Mouse (Mus musculus): ENCODE results near the gene Med12l. TPM values are rescaled to one million over a fixed set of nuclear protein-coding genes. Genes with fewer than 3 reads are reported as not detected.
A peak's percentile ranks its signal among the peaks of the same experiment; 100 is the strongest.

The Med12l gene
- polyA plus RNA-seq, 1 experiment from 2014 or later: 2.9 TPM

DNA sequence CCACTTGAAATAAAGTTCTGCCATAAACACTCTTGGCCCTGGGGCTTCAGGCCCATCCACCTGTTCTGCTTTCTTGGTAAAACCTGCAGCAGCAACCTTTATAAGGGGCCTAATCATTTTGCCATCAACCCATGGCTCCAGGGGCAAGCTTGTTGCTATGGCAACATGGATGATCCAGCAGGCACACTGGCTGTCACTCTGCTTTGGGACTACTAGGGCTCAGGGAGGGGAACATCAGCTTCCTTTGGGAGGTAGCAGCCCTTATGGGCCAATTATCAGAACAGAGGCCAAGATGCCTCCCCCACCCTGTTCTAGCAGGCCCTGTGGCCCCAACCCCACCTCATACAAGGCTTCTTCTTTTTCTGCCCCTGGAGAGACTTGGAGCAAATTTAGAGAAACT lies 13.5 kb upstream of the Med12l start:
- Histone ChIP-seq H3K9ac (no peak overlapping the region), H3K36me3 (no peaks in the 10 kb centered on the region), H3K27ac (no peak overlapping the region), H3K4me1 (no peaks in the 10 kb centered on the region), H3K9me3 (no peaks in the 10 kb centered on the region), H3K4me3 (no peak overlapping the region), H3K4me2 (no peak overlapping the region), H3K27me3 (no peaks in the 10 kb centered on the region)
- no peak for ATAC-seq (ENCODE audit: insufficient number of reproducible peaks, insufficient read depth, low FRiP score, low TSS enrichment, low read depth)

DNA sequence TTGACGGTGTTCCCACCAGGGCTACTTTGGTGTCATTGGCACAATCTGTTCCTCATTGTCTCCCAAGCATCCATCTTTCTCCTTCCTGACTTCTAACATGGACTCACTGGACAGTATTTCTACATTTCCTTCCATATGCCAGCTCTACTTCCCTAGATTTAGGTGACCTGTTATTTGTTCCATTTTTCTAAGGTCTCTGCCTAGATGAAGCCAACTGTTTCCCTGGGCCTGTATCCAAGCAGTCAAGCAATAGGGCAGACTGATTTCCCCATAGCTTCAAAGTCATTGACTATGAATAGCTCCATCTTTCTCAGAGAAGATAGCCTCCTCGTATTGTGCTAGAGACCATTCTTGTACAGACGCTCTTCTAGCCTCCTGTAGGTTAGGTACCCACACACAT lies 12.0 kb upstream of the Med12l start:
- H3K27ac ChIP-seq: no peak overlapping the region
- H3K9me3 ChIP-seq: no peaks in the 10 kb centered on the region
- 89% methylated on average over 3 of the region's 3 CpGs for WGBS
- no peak for ATAC-seq (ENCODE audit: insufficient number of reproducible peaks, insufficient read depth, low FRiP score, low TSS enrichment, low read depth)
- no peaks in the 10 kb centered on the region for H3K4me1 ChIP-seq
- no peak overlapping the region for H3K4me2 ChIP-seq
- no peaks in the 10 kb centered on the region for H3K36me3 ChIP-seq
- H3K9ac ChIP-seq: no peak overlapping the region
- H3K4me3 ChIP-seq: no peak overlapping the region
- no peaks in the 10 kb centered on the region for H3K27me3 ChIP-seq

DNA sequence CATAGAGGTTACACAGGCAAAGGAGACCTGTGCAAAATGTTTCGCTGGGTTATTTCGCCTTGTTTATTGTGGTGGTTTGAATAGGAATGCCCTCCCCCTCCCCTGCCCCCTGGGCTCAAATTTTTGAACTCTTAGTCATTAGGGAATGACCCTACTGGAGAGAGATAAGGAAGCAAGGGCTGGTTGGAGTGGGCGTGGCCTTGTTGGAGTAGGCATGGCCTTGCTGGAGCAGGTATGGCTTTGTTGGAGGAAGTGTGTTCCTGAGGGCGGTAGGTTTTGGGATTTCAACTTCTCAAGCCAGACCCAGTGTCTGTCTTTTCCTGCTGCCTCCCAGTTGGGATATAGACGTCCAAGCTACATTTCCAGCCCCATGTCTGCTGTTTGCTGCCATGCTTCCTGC lies 1.9 kb upstream of the Med12l start:
- 66% methylated on average over 5 of the region's 5 CpGs for WGBS
- H3K4me1 ChIP-seq: peaks cover 13% of the 10 kb centered on the region
- no peak for ATAC-seq (ENCODE audit: insufficient number of reproducible peaks, insufficient read depth, low FRiP score, low TSS enrichment, low read depth)

DNA sequence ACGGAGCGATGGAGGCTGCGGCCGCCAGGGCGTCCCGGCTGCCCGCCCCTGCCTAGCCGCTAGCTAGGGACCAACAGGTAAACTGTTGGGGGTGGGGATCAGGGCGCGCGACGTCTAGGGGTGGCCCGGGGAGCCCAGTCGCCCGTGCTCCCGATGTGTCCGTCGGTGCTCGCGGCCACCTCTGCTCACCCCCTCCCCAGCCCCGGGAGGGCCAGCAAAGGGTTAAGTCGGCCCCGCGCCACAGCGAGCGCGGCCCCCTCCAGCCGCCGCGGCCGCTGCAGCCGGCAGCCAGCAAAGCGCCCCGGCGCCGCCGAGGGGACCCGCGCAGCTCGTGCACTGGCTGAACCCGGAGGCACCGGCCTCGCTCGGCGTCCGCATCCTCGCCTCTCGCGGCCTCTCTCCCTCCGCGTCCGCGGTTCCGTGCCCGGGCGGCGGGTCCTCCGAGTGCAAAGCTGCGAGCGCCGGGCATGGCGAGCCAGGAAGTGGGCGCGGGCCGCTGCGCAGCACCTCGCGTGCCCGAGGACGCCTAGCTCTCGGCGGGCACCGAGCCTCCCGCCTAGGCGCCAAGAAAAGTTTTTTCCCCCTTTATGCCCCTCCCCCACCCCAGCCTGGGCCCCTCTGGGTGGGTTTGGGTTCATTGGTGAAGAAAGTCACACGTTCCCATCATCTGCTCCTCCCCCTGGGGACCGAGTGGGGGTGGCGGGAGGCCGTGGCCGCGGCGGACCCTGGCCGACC lies 538 bp downstream of the Med12l start:
- peak overlapping the region; percentile 95 for H3K27ac ChIP-seq
- H3K4me1 ChIP-seq: peaks cover 13% of the 10 kb centered on the region
- peak overlapping the region; percentile 81 for H3K9ac ChIP-seq
- WGBS: under 1% methylated on average over 76 of the region's 83 CpGs
- H3K4me2 ChIP-seq: peak overlapping the region; percentile 99
- ATAC-seq (ENCODE audit: insufficient number of reproducible peaks, insufficient read depth, low FRiP score, low TSS enrichment, low read depth): peak; percentile 62
- H3K27me3 ChIP-seq: peaks cover 23% of the 10 kb centered on the region
- H3K4me3 ChIP-seq: peak overlapping the region; percentile 78
- H3K9me3 ChIP-seq: no peaks in the 10 kb centered on the region
- H3K36me3 ChIP-seq: no peaks in the 10 kb centered on the region

More for the DNA sequence above, 1.9 kb upstream of the Med12l start:
- no peak overlapping the region for H3K4me3 ChIP-seq
- peaks cover 22% of the 10 kb centered on the region for H3K27me3 ChIP-seq
- H3K4me2 ChIP-seq: no peak overlapping the region
- no peaks in the 10 kb centered on the region for H3K9me3 ChIP-seq
- H3K27ac ChIP-seq: no peak overlapping the region
- no peak overlapping the region for H3K9ac ChIP-seq
- H3K36me3 ChIP-seq: no peaks in the 10 kb centered on the region

DNA sequence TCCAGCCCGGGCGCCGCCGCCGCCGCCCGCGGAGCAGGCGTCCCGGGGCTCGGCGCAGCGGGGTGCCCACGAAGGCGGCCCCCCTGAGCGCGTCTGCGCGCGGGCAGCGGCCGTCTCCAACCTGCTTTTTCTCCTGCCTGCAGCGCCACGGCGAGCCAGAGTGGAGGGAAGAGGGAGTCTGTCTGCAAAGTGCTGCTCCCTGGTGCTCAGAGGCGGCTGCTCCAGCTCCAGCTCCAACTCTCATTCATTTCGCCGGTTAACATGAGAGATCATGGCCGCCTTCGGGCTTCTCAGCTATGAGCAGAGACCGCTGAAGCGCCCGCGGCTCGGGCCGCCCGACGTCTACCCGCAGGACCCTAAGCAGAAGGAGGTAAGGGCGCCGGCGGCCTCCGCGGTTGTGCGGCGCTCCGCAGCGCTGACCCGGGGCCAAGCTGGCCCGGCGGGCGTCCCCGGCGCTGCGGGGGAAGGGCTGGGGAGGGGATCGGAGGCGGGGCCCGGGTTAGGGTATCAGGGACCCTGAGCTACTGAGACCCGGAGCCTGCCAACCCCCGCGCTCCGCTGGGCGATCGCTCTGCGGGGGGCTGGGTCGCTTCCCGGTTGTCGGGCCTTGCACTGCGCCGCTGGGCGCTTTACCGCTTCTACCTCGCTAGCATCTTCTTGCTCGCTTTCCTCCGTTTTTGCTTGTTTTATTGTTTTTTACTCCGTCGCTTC lies 1.3 kb downstream of the Med12l start:
- H3K27me3 ChIP-seq: peaks cover 23% of the 10 kb centered on the region
- peak overlapping the region; percentile 99 for H3K4me2 ChIP-seq
- peaks cover 13% of the 10 kb centered on the region for H3K4me1 ChIP-seq
- WGBS: under 1% methylated on average over 76 of the region's 77 CpGs
- peak; percentile 87 for ATAC-seq (ENCODE audit: insufficient number of reproducible peaks, insufficient read depth, low FRiP score, low TSS enrichment, low read depth)
- H3K27ac ChIP-seq: peak overlapping the region; percentile 95
- no peaks in the 10 kb centered on the region for H3K9me3 ChIP-seq
- H3K4me3 ChIP-seq: peak overlapping the region; percentile 78
- H3K9ac ChIP-seq: peak overlapping the region; percentile 81
- no peaks in the 10 kb centered on the region for H3K36me3 ChIP-seq

DNA sequence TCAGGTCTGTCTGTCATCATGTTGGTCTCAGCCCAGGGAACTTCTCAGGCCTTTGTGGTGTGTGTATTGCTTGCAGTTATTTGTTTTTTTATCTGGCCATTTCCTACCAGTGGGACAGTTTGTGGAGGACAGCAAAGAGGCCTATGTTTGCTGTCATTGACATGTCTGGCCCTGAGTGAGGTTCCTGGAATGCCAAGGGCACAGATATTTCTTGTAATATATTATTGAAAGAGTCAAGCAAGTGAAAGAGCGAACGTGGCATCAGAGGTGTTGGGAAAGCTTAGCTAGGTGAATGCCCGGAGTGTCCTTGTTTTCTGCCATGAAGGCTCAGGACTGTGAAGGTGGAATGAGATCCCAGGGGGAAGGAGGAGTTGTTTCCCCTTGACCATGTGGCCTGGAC lies 4.7 kb downstream of the Med12l start:
- Histone ChIP-seq H3K4me3 (no peak overlapping the region), H3K27me3 (peaks cover 11% of the 10 kb centered on the region), H3K9ac (no peak overlapping the region), H3K4me2 (no peak overlapping the region), H3K36me3 (no peaks in the 10 kb centered on the region), H3K27ac (no peak overlapping the region), H3K4me1 (peaks cover 5% of the 10 kb centered on the region), H3K9me3 (no peaks in the 10 kb centered on the region)
- ATAC-seq (ENCODE audit: insufficient number of reproducible peaks, insufficient read depth, low FRiP score, low TSS enrichment, low read depth): no peak
- WGBS: 89% methylated on average over 3 of the region's 3 CpGs

DNA sequence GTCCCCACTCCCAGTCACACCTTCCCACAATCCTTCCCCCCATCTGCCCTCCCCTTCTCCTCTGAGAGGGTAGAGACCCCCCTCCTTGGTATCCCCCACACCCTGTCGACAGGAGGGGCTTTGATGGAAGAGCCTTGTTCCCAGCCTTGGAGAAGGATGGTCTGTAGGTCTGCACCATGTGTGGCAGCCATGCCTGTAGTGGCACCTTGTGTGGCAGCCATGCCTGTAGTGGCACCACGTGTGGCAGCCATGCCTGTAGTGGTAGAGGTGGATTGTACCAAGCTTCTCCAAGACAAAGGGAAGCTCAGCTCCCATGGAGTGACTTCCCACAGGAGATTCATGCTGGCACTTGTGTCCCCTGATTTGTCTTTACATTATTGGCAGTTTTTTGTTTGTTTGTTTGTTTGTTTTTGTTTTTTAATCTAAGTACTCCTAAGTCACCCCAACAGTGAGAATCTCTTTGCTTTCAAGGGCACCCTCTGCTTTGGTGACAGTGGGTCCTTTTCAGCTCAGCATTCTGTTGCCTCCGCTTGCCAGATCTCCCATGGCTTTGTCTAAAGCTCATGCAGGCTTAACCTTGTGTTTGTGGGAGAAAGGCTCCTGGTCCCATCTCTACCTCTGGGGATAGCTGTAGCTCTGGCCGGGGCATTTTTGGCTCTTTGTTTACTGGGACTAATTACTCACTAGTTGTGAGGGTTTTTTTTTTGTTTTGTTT lies 10.2 kb downstream of the Med12l start:
- Histone ChIP-seq H3K27ac (no peak overlapping the region), H3K4me1 (peaks cover 2% of the 10 kb centered on the region; the same call in 1 of the 2 replicates), H3K9me3 (no peaks in the 10 kb centered on the region), H3K4me2 (no peak overlapping the region), H3K36me3 (no peaks in the 10 kb centered on the region), H3K9ac (no peak overlapping the region), H3K27me3 (no peaks in the 10 kb centered on the region), H3K4me3 (no peak overlapping the region)
- 66% methylated on average over 4 of the region's 4 CpGs for WGBS
- no peak for ATAC-seq (ENCODE audit: insufficient number of reproducible peaks, insufficient read depth, low FRiP score, low TSS enrichment, low read depth)

DNA sequence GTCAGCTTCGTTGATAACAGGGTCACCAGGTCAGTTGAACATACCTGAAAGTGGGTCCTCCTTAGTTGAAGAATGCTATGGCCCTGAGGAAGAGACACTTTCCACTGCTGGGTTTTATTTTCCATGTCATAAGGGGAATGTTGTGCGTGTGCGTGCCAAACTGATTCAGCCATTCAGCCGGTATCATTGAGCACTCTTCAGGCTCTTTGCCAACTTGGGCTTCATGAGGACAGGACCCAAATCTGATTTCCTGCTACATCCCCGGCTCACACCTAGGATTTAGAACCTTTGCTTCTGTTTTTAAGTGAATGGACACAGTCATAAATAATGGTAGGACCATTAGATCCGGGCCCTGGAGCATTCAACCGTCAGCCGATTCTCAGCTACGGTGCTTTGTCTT lies 10.9 kb downstream of the Med12l start:
- Histone ChIP-seq H3K4me2 (no peak overlapping the region), H3K27ac (no peak overlapping the region), H3K27me3 (no peaks in the 10 kb centered on the region), H3K9me3 (no peaks in the 10 kb centered on the region), H3K9ac (no peak overlapping the region), H3K36me3 (no peaks in the 10 kb centered on the region), H3K4me3 (no peak overlapping the region), H3K4me1 (peaks cover 2% of the 10 kb centered on the region; the same call in 1 of the 2 replicates)
- ATAC-seq (ENCODE audit: insufficient number of reproducible peaks, insufficient read depth, low FRiP score, low TSS enrichment, low read depth): no peak
- WGBS: 87% methylated on average over 9 of the region's 9 CpGs

DNA sequence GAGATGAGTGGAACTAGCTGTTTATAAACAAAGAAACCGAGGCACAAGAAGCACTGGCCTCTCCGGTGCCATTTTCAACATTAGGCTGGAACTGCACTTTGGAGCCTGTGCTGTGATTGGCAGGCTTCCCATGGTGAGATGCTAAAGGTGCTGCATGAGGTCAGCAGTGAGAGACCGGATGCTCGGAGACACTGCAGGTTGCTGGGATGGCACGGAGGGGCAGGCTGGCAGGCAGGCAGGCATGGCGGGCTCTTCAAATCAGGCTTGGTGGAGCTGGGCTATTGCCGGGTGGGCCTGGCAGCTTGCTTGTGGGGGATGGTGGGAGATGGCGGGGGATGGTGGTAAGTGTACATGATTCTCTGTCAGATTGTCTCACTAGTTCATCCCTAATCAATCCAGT lies 15.6 kb downstream of the Med12l start:
- no peaks in the 10 kb centered on the region for H3K27me3 ChIP-seq
- H3K9ac ChIP-seq: no peak overlapping the region
- H3K36me3 ChIP-seq: no peaks in the 10 kb centered on the region
- H3K9me3 ChIP-seq: no peaks in the 10 kb centered on the region
- no peak overlapping the region for H3K4me2 ChIP-seq
- H3K4me1 ChIP-seq: peaks cover 15% of the 10 kb centered on the region; the same call in 1 of the 2 replicates
- no peak overlapping the region for H3K27ac ChIP-seq
- no peak for ATAC-seq (ENCODE audit: insufficient number of reproducible peaks, insufficient read depth, low FRiP score, low TSS enrichment, low read depth)
- H3K4me3 ChIP-seq: no peak overlapping the region
- WGBS: 76% methylated on average over 8 of the region's 8 CpGs

DNA sequence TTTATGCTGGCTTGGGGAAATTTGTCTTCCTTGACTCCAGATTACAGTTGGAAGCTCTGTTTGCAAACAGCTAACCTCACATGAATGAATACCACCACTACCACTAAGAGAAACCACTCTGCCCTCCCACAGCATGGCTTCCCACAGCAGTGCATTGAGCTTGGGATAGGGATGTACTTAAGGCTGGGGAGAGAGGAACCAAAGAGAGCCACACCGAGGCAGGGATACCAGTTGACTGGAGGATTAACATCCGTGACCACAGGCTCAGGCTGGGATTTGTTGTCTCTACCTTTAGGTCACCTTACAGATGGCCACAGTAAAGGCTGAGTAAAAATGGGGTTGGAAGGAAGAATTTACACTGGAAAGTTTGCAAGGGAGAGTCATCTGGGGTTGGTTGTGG lies 16.6 kb downstream of the Med12l start:
- H3K27me3 ChIP-seq: no peaks in the 10 kb centered on the region
- H3K36me3 ChIP-seq: no peaks in the 10 kb centered on the region
- H3K4me3 ChIP-seq: no peak overlapping the region
- H3K9ac ChIP-seq: no peak overlapping the region
- no peak for ATAC-seq (ENCODE audit: insufficient number of reproducible peaks, insufficient read depth, low FRiP score, low TSS enrichment, low read depth)
- no peaks in the 10 kb centered on the region for H3K9me3 ChIP-seq
- no peak overlapping the region for H3K27ac ChIP-seq
- H3K4me1 ChIP-seq: peaks cover 12% of the 10 kb centered on the region; the same call in 1 of the 2 replicates
- 58% methylated on average over 2 of the region's 2 CpGs for WGBS
- H3K4me2 ChIP-seq: no peak overlapping the region

DNA sequence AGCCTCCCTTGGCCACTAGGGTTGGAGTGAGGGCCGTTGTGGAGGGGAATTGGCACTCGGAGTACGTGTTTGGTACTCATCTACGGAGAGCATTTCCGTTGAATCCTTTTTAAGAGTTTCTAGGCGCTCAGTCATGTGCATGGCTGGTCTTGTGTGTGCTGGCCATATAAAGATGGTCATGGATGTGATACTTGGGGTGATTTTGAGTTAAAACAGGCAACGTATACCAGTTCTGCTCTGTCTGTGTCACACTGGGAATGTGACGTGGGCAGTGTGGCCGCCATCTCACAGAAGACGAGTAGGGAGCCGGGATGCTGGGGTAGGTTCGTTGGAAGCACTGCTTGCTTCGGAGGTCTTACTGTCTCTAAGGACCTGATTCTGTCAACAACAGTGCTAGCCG lies 17.3 kb downstream of the Med12l start:
- 92% methylated on average over 14 of the region's 14 CpGs for WGBS
- no peak for ATAC-seq (ENCODE audit: insufficient number of reproducible peaks, insufficient read depth, low FRiP score, low TSS enrichment, low read depth)
- H3K4me1 ChIP-seq: peaks cover 12% of the 10 kb centered on the region; the same call in 1 of the 2 replicates
- no peak overlapping the region for H3K9ac ChIP-seq
- H3K27ac ChIP-seq: no peak overlapping the region
- no peaks in the 10 kb centered on the region for H3K27me3 ChIP-seq
- no peak overlapping the region for H3K4me2 ChIP-seq
- no peaks in the 10 kb centered on the region for H3K9me3 ChIP-seq
- H3K36me3 ChIP-seq: no peaks in the 10 kb centered on the region
- H3K4me3 ChIP-seq: no peak overlapping the region

All from embryonic facial prominence, embryonic 13.5 days (tissue).